Mouse (Mus musculus): ENCODE measurements at regions not wholly inside any gene's neighbourhood (a gene's known extent, or its start where the extent isn't known, plus 50 kb on each side); places are given as distances from the start of the nearest gene placed in this dataset.
A peak's percentile ranks its signal among the peaks of the same experiment; 100 is the strongest.

DNA sequence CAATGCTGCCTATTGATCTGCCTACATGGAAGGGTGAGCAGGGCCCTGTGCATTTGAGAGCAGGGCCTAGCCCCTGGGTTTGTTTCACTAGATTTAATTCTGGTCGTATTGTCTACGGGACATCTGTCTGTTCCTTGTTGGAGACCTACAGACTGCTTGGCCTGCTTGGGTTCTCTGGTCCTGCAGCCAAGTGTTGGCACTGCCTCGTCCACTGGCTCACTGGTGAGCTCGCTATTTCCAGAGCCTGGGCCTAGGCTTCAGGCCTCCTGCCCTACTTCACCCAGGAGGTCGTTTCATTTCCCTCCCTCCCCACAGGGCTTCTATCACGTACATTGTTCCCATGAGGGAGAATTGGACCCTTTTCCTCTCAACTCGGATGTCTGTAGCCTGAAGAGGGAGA is 62.2 kb upstream of the Blcap start:
- no peak for DNase-seq

GRCm38 (mm10) chr2:157635670-157636069 is 64.6 kb upstream of the Blcap start:
- DNase-seq: peak; percentile 84 to 87

DNA sequence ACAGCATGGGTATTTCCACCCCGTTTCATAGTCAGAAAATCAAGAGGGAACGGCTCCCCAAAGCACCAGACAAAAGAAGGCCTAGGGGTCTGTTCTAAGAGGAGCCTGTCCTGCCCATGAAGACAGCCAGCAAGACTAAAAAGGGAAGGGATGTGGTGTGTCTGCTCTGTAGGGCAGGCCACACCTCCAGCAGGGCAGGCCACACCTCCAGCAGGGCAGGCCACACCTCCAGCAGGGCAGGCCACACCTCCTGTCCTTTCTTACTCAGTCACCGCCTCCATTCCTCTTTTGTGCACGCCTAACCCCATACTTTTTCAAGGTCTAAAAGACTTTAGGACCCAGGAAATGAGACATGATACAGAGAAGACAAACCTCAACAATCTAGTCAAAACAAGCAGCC is 69.8 kb upstream of the Blcap start:
- DNase-seq: no peak

GRCm38 (mm10) chr2:157663584-157664375 is 73.4 kb upstream of the Ctnnbl1 start:
- peak in 1 of 2 experiments; percentile 23 for DNase-seq

DNA sequence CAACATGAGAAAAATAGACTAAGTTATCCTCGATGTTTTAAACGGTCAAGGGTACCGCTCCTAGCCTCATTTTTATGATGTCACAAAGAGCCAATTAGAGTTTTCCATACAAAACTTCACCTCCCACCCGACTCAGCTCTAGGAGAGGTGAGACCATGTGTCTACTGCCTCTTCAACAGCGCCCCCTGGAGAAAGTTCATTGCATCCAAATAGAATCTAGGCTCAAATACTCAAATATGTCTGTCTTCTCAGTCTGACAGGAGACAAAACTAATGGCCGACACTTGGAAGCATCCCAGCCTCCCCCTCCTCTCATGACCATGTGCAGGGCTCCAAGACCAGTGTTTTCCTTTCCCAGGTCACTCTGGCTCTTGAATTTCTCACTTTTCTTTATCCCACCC is 72.7 kb upstream of the Ctnnbl1 start:
- DNase-seq: no peak

- DNase-seq: no peak
Measured at GRCm38 (mm10) chr2:157670191-157670590, 67.0 kb upstream of the Ctnnbl1 start.

DNA sequence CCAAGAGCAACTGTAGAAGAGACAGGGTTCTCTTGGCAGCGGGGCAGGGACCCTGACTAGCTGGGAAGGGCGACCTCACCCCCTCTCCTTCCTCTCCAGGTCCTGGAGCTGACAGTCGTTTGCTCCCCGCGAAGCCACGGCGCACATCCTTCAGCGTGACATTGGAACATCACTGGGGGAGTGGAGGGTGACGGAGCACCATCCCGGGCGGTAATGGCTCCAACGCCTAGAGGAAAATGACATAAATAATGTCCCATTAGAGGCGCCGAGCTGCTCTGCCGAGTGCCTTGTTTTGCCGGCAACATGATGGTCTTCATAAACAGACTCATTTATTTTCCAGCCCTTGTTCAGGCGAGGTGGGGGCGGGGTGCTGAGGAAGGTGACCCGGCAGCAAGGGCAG is 62.3 kb upstream of the Ctnnbl1 start:
- DNase-seq: no peak

DNA sequence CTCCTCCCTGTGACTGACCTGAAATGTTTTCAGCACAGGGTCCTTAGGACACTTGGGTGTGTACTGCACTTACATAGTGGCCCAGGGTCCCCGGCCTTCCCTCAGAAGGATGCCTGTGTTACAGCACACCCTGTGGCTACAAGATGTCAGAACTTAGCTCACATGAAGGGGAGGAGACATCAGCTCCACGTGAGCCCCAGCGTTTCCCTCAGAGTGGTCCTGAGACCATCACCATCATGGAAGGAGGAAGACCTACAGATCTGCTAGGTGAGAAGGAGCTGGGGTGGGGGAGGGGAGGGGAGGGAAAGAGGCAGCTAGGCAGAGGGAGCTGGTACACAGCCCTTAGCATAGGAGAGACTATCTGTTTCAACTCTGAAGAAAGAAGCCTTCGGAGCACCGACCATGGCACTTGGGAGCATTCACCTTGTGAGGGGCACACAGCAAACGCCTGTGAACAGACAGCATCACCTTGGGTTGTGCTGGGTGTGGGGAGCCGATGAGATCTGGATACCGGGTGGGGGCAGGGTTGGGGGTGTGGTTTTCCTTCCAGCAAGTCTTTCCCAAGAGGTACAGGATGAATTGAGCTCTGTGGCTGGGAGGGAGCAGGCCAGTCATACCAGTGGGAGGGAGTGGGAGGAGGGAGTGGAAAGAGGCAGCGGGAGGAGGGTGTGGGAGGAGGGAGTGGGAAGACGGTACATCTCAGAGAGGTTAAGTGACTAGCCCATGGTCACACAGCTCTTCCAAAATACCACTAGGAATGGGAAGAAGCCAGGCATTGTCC is 60.6 kb upstream of the Ctnnbl1 start:
- no peak for DNase-seq

GRCm38 (mm10) chr2:157677262-157677661 is 59.9 kb upstream of the Ctnnbl1 start:
- no peak for DNase-seq

- no peak for DNase-seq
Measured at GRCm38 (mm10) chr2:157681931-157682330, 55.3 kb upstream of the Ctnnbl1 start.
